ENCODE assay signal across 9 mouse cellular contexts in the genomic region with DNA sequence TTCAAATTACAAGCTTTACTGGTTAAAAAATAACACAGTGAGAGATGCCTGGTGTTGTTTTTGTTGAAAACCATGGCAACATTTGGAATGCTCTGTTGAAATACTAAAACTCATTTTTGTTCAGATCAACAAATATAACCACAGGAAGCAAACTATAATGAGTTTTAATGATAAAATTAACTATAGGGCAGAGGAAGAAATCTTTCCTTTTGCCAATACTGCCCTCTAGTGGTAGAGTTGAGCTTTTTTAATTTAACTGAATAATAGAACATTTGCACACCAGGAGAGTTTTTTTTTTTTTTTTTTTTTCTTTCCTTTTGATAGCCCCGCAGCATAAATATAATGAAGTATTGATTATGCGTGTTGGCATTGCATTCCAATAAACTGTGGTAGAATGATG.
DNase-seq lines count a peak whose midpoint lies in the region; ATAC-seq and TF ChIP-seq lines count a peak whose summit lies in the region.
"Had no signal": no experiment of that assay in that cellular context is flagged by ENCODE, and none has a peak within 500 bp of the region (broad histone marks: within the 10 kb centered on the region; RNA-seq: fewer than 3 reads in every experiment).

No protein-coding gene starts in this region.

- H3K4me1 ChIP-seq in lung, embryonic 14.5 days (ENCODE audit: insufficient read depth): no peaks in the 10 kb centered on the region
- no peaks in the 10 kb centered on the region for H3K4me1 ChIP-seq in heart, embryonic 12.5 days (replicated peaks)

- peak; percentile 50; the same call in 1 of the 2 replicates for ATAC-seq in frontal cortex, adult (ENCODE audit: low TSS enrichment)
- ATAC-seq in lung, embryonic 14.5 days (ENCODE audit: insufficient read depth): no peak
- ATAC-seq in common myeloid progenitor, adult 5-6 weeks (replicated peaks; ENCODE audit: low read depth, poor library complexity, severe bottlenecking): 0 out of 2 replicates have a peak, but pooled peaks have one; percentile 54
- no peak for ATAC-seq in heart, embryonic 12.5 days (ENCODE audit: insufficient number of reproducible peaks, low FRiP score)

- H3K4me3 ChIP-seq in lung, embryonic 14.5 days (ENCODE audit: low read depth, low read length): no peak overlapping the region
- no peak overlapping the region for H3K4me3 ChIP-seq in heart, embryonic 12.5 days

- WGBS in lung, embryonic 14.5 days: 20% methylated on average over 2 of the region's 2 CpGs
- WGBS in heart, embryonic 12.5 days: 24% methylated on average over 2 of the region's 2 CpGs

- no peak overlapping the region for H3K9ac ChIP-seq in lung, embryonic 14.5 days
- H3K9ac ChIP-seq in heart, embryonic 12.5 days: no peak overlapping the region

- H3K36me3 ChIP-seq in lung, embryonic 14.5 days (ENCODE audit: insufficient read depth): no peaks in the 10 kb centered on the region
- H3K36me3 ChIP-seq in heart, embryonic 12.5 days: no peaks in the 10 kb centered on the region

- no peaks in the 10 kb centered on the region for H3K9me3 ChIP-seq in lung, embryonic 14.5 days (ENCODE audit: low read depth, low read length)
- H3K9me3 ChIP-seq in heart, embryonic 12.5 days (replicated peaks): no peaks in the 10 kb centered on the region

- H3K27ac ChIP-seq in lung, embryonic 14.5 days (ENCODE audit: low read depth): no peak overlapping the region
- H3K27ac ChIP-seq in heart, embryonic 12.5 days (ENCODE audit: poor library complexity, severe bottlenecking): no peak overlapping the region

- H3K4me2 ChIP-seq in lung, embryonic 14.5 days: no peak overlapping the region
- no peak overlapping the region for H3K4me2 ChIP-seq in heart, embryonic 12.5 days

- no peaks in the 10 kb centered on the region for H3K27me3 ChIP-seq in lung, embryonic 14.5 days (ENCODE audit: insufficient read depth, low read length)
- H3K27me3 ChIP-seq in heart, embryonic 12.5 days (replicated peaks): no peaks in the 10 kb centered on the region

- peak; percentile 49 for TF ChIP-seq CTCF in lung, embryonic 14.5 days (IDR thresholded peaks at IDR 0.05; ENCODE audit: low read depth)

- DNase-seq in frontal cortex, postnatal 36 days (ENCODE audit: low spot score in 2 of 2): no peak
- peak; percentile 81 for DNase-seq in lung, embryonic 14.5 days
- DNase-seq in lung, postnatal 36 days: no peak
- DNase-seq in retina, postnatal 1 day: peak; percentile 45
- DNase-seq in adrenal gland, postnatal 25 days: no peak
- DNase-seq: heart, postnatal 14 days had no signal

Comparison
In these comparisons a context has a peak if more than half of its experiments do, and no peak if none do; other contexts are left out.
1. DNase-seq: peak in lung, embryonic 14.5 days (single experiment) and retina, postnatal 1 day (single experiment); none in frontal cortex, postnatal 36 days (0 of 2), lung, postnatal 36 days (single experiment) and adrenal gland, postnatal 25 days (single experiment).
2. ATAC-seq: peak in frontal cortex, adult (single experiment) and common myeloid progenitor, adult 5-6 weeks (single experiment); none in lung, embryonic 14.5 days (single experiment) and heart, embryonic 12.5 days (single experiment).